Mouse (Mus musculus) ovary, postnatal 10 days (tissue): ENCODE results near the gene Ppp1r9a.

Source experiments
- DNase-seq: peaks from one replicate; pipeline ENCODE4 v3.0.0; 2022; ENCODE audit warnings: low spot score

Gene Ppp1r9a

DNA sequence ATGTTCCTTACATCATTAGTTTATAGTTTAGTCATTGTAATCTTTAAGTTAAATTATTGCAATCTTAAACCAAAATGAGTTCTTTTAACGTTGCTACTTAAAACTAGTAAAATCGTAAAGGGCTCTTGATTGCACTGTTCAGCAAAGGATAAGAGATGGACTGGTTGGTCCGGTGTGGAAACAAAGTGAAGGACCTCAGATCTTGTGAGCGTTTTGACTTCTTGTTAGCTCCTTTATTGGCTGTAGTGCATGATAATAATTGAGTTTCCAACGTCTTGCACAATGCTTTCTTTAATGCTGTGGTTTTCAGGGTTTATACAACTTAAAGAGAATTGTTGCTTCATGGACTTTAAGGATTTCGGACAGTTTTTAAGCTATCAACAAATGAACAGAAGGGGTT, 259.3 kb downstream of the Ppp1r9a start:
- no peak for DNase-seq

DNA sequence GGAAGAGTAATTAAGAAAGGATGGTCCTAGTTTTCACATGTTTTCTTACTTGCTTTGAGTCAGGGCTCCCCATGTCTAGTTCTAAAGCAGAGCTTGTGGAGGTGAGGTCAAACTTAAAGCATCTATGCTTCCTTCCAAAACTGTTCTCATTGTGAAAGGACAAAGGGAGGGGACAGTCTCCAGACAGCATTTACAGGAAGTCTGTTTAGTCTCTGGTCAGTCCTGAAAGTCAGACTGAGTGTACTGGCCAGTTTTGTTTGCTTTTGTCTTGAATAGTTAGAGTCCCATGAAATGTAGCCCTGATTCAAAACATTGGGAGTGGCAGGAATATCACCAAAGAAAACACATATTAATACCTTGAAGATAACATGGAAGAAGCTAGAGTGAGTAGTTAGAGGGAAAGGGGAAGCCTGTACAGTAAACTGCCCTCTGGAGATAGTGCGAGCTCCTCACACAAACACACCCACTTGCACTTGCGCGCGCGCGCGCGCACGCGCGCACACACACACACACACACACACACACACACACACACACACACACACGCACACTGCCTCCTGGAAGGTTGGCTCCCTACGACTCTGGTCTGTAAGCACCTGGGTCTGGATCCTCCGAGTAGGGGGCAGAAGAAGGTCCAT, 260.9 kb downstream of the Ppp1r9a start:
- DNase-seq, result no peak

GRCm38 (mm10) chr6:5164855-5165254, 262.1 kb downstream of the Ppp1r9a start:
- no peak for DNase-seq

- DNase-seq, result no peak
These were observed 264.4 kb downstream of the Ppp1r9a start for GRCm38 (mm10) chr6:5167051-5167677.

DNA sequence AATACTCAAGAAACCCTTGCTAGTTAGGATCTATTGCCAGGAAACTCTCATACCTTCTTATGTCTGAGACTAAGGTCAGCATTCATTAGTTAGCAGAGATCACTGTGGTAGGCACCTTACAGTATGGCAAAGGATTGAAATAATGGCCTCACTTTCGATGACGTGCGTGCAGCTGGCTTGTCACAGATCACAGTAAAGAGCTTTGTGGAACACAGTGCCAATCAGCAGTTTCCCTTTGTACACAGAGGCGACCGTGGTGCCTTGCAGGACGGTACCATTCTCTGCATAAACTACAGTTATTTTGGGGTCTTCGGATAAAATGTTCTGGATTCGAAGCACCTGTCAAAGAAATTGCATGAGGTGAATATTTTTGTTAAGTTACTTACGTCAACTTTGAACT, 265.4 kb downstream of the Ppp1r9a start:
- no peak for DNase-seq

DNA sequence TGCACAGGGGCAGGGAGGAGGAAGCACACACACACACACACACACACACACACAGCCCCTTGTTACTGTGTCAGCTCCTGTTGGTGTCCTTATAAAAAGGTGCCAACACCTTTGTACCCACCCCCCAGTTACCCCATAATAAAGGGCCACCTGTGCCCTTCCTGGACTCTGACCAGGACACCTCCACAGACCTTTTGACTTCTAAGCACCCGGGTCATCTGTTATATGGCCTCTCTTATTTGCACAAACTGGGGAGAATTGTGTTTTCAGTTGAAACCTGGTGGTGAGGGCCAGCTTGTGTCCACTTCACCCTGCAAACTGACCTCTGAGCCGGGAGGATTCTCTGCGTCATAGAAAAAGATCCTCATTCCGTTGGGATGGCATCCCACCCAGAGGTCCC, 268.7 kb downstream of the Ppp1r9a start:
- no peak for DNase-seq

DNA sequence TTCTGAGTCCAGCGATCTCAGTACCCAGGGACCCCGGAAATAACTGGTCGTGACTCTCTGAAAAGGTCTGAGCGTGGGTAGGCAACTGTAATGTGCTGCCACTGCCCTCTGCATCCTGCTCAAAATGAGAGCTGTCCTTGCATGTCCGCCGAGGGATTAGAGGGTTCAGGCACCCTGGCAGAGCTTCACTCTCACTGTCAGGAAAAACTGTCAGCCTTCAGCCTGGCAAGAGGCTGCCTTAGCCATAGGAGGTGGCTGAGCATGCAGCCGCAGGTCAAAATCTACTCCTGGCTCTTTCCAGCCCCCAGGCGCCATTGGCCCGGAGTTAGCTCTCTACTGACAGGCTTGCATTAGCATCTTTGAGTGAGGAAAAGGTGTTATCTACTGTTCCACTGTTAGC, 269.9 kb downstream of the Ppp1r9a start:
- no peak for DNase-seq

- DNase-seq, result no peak
These were observed 271.6 kb downstream of the Ppp1r9a start for GRCm38 (mm10) chr6:5174179-5174812.

- DNase-seq, result no peak
These were observed 275.5 kb downstream of the Ppp1r9a start for GRCm38 (mm10) chr6:5177967-5178891.

DNA sequence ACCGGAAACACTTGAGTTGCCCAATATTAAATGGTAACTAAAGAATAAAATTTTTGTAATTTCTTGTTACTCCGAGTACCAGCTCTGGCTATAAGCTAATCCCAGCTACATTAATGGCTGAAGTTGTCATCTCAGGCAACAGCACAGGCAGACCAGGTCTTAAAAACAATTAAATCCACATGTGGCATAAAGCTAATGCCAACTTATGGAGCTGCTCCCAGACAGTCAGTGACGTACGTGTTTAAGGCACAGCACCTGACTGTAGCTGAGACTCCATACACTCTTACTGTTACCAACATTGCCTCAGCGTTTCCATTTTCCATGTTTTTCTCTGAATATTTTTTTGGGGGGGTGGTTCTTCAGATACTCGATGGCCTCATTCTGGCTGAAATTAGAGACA, 276.5 kb downstream of the Ppp1r9a start:
- no peak for DNase-seq

DNA sequence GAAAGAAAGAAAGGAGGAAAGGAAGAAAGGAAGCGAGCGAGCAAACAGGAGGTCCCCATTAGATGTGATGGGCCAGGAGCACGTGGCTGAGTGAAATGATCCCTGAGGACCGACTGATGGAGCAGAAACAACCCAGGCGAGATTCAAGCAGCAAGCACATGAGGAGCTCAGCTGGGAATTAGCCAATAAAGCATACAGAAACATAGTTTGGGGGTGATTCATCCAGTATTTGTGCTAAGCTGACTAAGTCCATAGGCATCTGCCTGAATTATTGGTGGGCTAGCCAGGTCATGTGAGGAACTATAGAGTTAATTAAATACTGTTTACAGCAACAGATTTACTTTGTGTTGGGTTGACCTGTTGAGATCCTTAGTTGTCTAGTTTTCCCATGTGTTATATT, 277.9 kb downstream of the Ppp1r9a start:
- no peak for DNase-seq

DNA sequence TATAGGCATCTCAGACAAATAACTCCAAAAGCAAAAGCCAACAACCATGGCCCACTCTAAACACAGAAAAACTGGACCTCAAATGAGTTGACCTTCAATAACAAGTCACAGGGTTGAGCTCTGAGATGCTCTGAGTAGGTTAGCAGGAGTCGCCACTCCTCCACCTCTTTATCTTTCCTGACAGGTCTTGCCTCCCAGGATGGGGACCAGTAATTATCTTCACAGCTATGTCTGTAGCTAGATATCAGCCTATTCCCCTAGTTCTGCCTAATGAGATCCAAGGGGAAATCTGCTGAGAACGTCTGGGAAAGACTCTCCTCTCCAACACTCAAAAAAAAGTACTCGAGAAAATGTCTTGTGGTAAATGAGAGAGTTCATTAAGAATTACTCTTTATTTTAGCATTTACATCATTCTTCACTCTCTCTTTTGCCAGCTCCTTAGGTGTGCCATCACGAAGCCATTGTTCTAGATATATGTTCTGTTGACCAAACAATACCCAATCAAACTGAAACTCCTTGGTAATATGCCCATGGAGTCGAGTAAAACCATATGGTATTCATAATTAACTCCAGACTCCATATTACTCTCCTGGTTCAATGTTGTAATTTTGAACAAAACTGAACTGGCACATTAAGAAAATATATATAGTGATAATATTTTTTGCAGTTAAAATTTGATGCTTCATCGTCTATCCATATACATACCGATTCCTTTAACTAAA, 283.7 kb downstream of the Ppp1r9a start:
- no peak for DNase-seq

DNA sequence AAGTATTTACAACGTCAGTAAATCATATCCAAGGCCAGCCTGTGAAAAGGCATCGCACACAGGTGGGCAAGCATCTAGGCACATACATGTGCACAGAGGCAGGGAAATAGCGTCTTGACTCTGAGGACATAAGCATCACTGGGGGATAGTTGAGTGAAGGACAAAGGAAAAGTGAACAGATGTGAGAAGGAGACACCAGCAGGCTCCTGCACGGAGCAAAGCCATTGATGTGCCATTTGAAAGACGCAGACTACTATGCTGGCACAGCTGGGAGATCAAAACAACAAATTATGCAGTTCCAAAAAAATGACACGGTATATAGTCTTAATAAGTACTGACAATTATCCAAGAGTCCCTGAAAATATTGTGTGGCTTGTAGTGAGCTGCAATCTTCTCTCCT, 284.9 kb downstream of the Ppp1r9a start:
- DNase-seq, result no peak

- DNase-seq, result no peak
These were observed 285.3 kb downstream of the Ppp1r9a start for GRCm38 (mm10) chr6:5188036-5188435.

DNA sequence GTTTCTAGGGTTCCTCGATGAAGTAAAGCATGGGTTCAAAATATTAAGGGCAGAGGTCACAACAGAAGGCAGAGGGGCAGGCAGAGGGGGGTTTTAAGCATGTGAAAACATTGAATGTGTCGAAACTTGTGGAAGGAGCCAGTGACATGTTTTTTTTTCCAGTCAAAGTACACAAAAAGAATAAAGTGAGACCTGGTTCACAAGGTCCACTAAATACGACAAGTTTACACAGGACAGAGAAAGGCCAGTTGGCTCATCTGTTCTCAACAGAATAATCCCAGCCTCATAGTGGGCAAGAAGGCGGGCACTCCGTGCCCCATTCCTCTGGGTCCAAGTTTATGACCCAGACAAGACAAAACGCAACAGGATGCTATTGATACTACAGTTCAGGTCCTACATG, 286.2 kb downstream of the Ppp1r9a start:
- no peak for DNase-seq

DNA sequence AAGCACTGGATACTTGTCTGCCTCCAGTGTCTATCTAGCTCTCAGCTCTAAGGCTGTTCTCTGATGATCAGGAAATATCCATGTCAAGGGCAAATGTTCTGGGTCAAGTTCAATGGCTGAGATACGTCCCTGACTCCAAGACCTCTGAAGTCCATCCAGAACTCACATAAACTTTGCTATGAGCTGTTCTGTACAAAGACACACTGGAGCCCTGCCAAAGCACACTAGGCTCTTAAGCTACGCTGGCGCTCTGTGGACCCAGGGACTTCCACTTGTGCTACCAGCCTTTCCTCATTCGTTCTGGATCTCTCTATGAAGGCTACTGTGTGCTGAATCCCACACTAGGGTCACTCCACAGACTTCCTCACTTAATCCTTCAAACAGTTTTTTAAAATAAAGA, 286.8 kb downstream of the Ppp1r9a start:
- no peak for DNase-seq

- DNase-seq, result no peak
These were observed 288.0 kb downstream of the Ppp1r9a start for GRCm38 (mm10) chr6:5190761-5191160.

- no peak for DNase-seq
These were observed 291.0 kb downstream of the Ppp1r9a start, which contains the start of gene Pon1 for GRCm38 (mm10) chr6:5193693-5194092. Gene Pon1, minus strand, starts transcription at chr6:5193946.

- no peak for DNase-seq
These were observed 295.9 kb downstream of the Ppp1r9a start for GRCm38 (mm10) chr6:5198590-5198989.

DNA sequence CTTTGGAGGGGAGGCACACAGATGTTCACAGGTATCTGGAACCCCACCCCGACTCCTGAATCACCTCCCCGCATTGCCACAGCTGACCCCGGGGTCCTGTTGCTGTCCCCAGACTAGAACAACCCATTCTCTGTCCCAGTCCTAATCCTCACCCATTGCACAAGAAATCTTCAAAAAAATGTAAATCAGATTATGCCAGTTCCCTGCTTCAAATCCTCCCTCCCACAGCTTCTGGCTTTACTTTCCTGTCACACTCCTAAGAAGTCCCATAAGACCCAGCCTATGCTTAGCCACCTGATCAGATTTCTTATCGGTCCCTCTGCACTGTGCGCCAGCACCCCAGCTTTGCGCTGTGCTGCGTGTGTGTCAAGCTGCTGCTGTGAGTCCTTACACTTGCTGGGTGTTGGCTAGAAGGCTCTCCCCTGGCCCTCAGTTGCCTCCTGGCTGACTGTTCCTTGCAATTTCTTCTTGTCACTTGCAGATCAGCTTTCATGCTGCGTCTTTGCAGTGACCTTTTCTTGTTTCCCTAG, 296.7 kb downstream of the Ppp1r9a start:
- no peak for DNase-seq

GRCm38 (mm10) chr6:5199916-5200315, 297.2 kb downstream of the Ppp1r9a start:
- no peak for DNase-seq

- DNase-seq, result no peak
These were observed 305.1 kb downstream of the Ppp1r9a start for GRCm38 (mm10) chr6:5207817-5208216.
